Mouse (Mus musculus) MEL (cell line): ENCODE measurements around the gene Zfp174.

Source experiments
- CTCF ChIP-seq, 3 experiments: IDR thresholded peaks in 2 of 3; conservative IDR thresholded peaks in 1 of 3; 2 replicates each; pipeline ENCODE4 v1.5.1; 2011 to 2012; ENCODE audit warnings: low read length in 3 of 3, low read depth in 2 of 3, mild to moderate bottlenecking in 2 of 3, improper control_type of control experiment in 1 of 3, inconsistent platforms in 1 of 3, mixed read lengths in 1 of 3, moderate library complexity in 1 of 3; ENCODE audit not compliant: control insufficient read depth in 1 of 3, insufficient read depth in 1 of 3, poor library complexity in 1 of 3, severe bottlenecking in 1 of 3
- EP300 ChIP-seq, 2 experiments: IDR thresholded peaks; 2 replicates each; pipeline ENCODE4 v1.6.1; 2011; ENCODE audit warnings: improper control_type of control experiment in 2 of 2, low read length in 2 of 2, low read depth in 1 of 2, mild to moderate bottlenecking in 1 of 2
- POLR2A ChIP-seq, 2 experiments: IDR thresholded peaks; 2 replicates each; pipeline ENCODE4 v1.6.1; 2011 to 2012; ENCODE audit warnings: low read length in 2 of 2, mild to moderate bottlenecking in 2 of 2, control low read depth in 1 of 2, improper control_type of control experiment in 1 of 2, low read depth in 1 of 2, moderate library complexity in 1 of 2; ENCODE audit not compliant: control insufficient read depth in 1 of 2, insufficient read depth in 1 of 2, poor library complexity in 1 of 2
- RCOR1 ChIP-seq: IDR thresholded peaks from 2 replicates; pipeline ENCODE4 v1.6.1; 2012; ENCODE audit warnings: low read depth, mild to moderate bottlenecking, inconsistent platforms, low read length, improper control_type of control experiment
- TCF12 ChIP-seq: IDR thresholded peaks from 2 replicates; pipeline ENCODE4 v1.6.1; 2014; ENCODE audit warnings: low read depth, mild to moderate bottlenecking, inconsistent platforms, low read length, improper control_type of control experiment, moderate library complexity
- USF2 ChIP-seq, 2 experiments: IDR thresholded peaks; 2 replicates each; pipeline ENCODE4 v1.6.1; 2011 to 2012; ENCODE audit warnings: improper control_type of control experiment in 2 of 2, low read length in 2 of 2, borderline replicate concordance in 1 of 2, inconsistent platforms in 1 of 2, low read depth in 1 of 2, mild to moderate bottlenecking in 1 of 2; ENCODE audit not compliant: insufficient read depth in 1 of 2

DNA sequence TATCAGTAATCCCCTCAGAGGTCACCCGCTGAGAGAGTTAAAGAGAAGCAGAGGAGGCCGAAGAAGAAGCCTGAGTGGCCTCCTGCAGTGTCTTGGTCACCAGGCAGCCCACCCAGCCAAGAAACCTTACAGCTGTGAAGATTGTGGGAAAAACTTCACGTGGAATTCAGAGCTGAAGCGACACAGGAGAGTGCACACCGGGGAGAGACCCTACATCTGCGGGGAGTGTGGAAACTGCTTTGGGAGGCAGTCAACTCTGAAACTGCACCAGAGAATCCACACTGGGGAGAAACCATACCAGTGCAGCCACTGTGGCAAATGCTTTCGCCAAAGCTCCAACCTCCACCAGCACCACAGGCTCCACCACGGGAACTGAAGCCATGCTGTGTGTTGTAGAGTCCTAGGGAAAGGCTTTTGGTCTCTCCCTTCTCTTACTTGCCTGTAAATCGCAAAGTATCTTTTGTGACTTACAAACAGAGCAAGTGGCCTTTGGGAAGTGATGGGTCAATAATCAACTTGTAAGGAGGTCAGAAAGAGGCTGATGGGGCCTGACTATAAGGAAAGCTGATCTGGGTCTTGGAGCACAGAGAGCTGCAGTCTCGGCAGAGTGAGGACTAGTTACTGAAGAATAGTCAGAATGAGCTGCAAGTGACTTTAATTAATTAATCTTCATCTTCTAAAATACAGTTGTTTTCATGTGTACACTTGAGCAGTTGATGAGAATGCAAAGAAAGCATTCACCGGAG lies 7.5 kb downstream of the Zfp174 start:
- no peak for TF ChIP-seq RCOR1
- no peak for TF ChIP-seq CTCF (IDR thresholded peaks at IDR 0.05 in 2 of 3, conservative IDR thresholded peaks at IDR 0.05 in 1 of 3; ENCODE audit: control insufficient read depth in 1 of 3, insufficient read depth in 1 of 3, low read depth in 2 of 3, low read length in 3 of 3, poor library complexity in 1 of 3, severe bottlenecking in 1 of 3)
- no peak for TF ChIP-seq EP300 (IDR thresholded peaks at IDR 0.05; ENCODE audit: low read depth in 1 of 2, low read length in 2 of 2)
- no peak for TF ChIP-seq POLR2A (IDR thresholded peaks at IDR 0.05; ENCODE audit: control insufficient read depth in 1 of 2, insufficient read depth in 1 of 2, low read depth in 1 of 2, low read length in 2 of 2, poor library complexity in 1 of 2)
- no peak for TF ChIP-seq TCF12
- TF ChIP-seq USF2 (IDR thresholded peaks at IDR 0.05; ENCODE audit: borderline replicate concordance in 1 of 2, insufficient read depth in 1 of 2, low read depth in 1 of 2, low read length in 2 of 2): no peak
